In genomic region chr19:46043380-46043779, GRCm38 (mm10) we compare ENCODE assay signal across 8 mouse cellular contexts. TPM values are rescaled to one million over a fixed set of nuclear protein-coding genes. Genes with fewer than 3 reads are reported as not detected.
A peak's percentile ranks its signal among the peaks of the same experiment; 100 is the strongest.
DNase-seq lines count a peak whose midpoint lies in the region; ATAC-seq and TF ChIP-seq lines count a peak whose summit lies in the region.

No protein-coding gene starts in this region.

- peak overlapping the region; percentile 80 for H3K4me2 ChIP-seq in neural tube, embryonic 11.5 days (ENCODE audit: low read depth)
- H3K4me2 ChIP-seq in hindbrain, embryonic 15.5 days = peak overlapping the region; percentile 96
- peak overlapping the region; percentile 85 for H3K4me2 ChIP-seq in lung, embryonic 15.5 days
- peak overlapping the region; percentile 66 for H3K4me2 ChIP-seq in stomach, postnatal 0 days (replicated peaks; ENCODE audit: low read depth)

- ATAC-seq in neural tube, embryonic 11.5 days (ENCODE audit: insufficient read depth, low FRiP score, low TSS enrichment) = no peak
- ATAC-seq in hindbrain, embryonic 15.5 days (ENCODE audit: low FRiP score, low read depth) = no peak
- no peak for ATAC-seq in lung, embryonic 15.5 days (ENCODE audit: borderline replicate concordance, extremely low read depth, low FRiP score, low TSS enrichment)
- ATAC-seq in stomach, postnatal 0 days (ENCODE audit: low FRiP score, low TSS enrichment) = no peak

- peak overlapping the region; percentile 95 for H3K4me3 ChIP-seq in neural tube, embryonic 11.5 days (ENCODE audit: low read depth, low read length)
- peak overlapping the region; percentile 97 for H3K4me3 ChIP-seq in forebrain, embryonic 10.5 days
- H3K4me3 ChIP-seq in hindbrain, embryonic 15.5 days = peak overlapping the region; percentile 98
- H3K4me3 ChIP-seq in lung, embryonic 15.5 days = peak overlapping the region; percentile 95
- peak overlapping the region; percentile 90 for H3K4me3 ChIP-seq in stomach, postnatal 0 days (ENCODE audit: low read depth, low read length)

- no peaks in the 10 kb centered on the region for H3K9me3 ChIP-seq in neural tube, embryonic 11.5 days (ENCODE audit: control insufficient read depth, low read length)
- H3K9me3 ChIP-seq in forebrain, embryonic 10.5 days = no peaks in the 10 kb centered on the region
- no peaks in the 10 kb centered on the region for H3K9me3 ChIP-seq in hindbrain, embryonic 15.5 days
- H3K9me3 ChIP-seq in lung, embryonic 15.5 days = no peaks in the 10 kb centered on the region
- H3K9me3 ChIP-seq in stomach, postnatal 0 days (ENCODE audit: control insufficient read depth, low read length) = no peaks in the 10 kb centered on the region

- H3K9ac ChIP-seq in neural tube, embryonic 11.5 days (ENCODE audit: low read length) = 0 out of 2 replicates have a peak overlapping the region, but pooled peaks have one; percentile 7
- H3K9ac ChIP-seq in hindbrain, embryonic 15.5 days = peak overlapping the region; percentile 98; the same call in 1 of the 2 replicates
- H3K9ac ChIP-seq in lung, embryonic 15.5 days = peak overlapping the region; percentile 99; the same call in 1 of the 2 replicates
- peak overlapping the region; percentile 47; the same call in 1 of the 2 replicates for H3K9ac ChIP-seq in stomach, postnatal 0 days (ENCODE audit: low read length)

- DNase-seq in neural tube, embryonic 11.5 days (ENCODE audit: low spot score) = no peak
- DNase-seq in neural tube, embryonic 10.5 days (ENCODE audit: extremely low spot score, low spot score) = no peak
- DNase-seq in forebrain, embryonic 10.5 days (ENCODE audit: extremely low spot score, low spot score) = no peak
- DNase-seq in stomach, postnatal 0 days (ENCODE audit: low spot score) = no peak
- DNase-seq in adrenal gland, postnatal 4 days (ENCODE audit: low spot score in 2 of 2) = no peak
- no peak for DNase-seq in right cerebral cortex, adult 18-20 months

- no peaks in the 10 kb centered on the region for H3K36me3 ChIP-seq in neural tube, embryonic 11.5 days (ENCODE audit: control insufficient read depth, insufficient read depth, low read length)
- H3K36me3 ChIP-seq in forebrain, embryonic 10.5 days (replicated peaks) = 0 out of 2 replicates have a peak, but pooled peaks cover 2% of the 10 kb centered on the region
- no peaks in the 10 kb centered on the region for H3K36me3 ChIP-seq in hindbrain, embryonic 15.5 days
- no peaks in the 10 kb centered on the region for H3K36me3 ChIP-seq in lung, embryonic 15.5 days
- no peaks in the 10 kb centered on the region for H3K36me3 ChIP-seq in stomach, postnatal 0 days (ENCODE audit: control insufficient read depth, insufficient read depth, low read length)

- peaks cover 46% of the 10 kb centered on the region for H3K4me1 ChIP-seq in neural tube, embryonic 11.5 days (ENCODE audit: control insufficient read depth, insufficient read depth, low read length)
- H3K4me1 ChIP-seq in forebrain, embryonic 10.5 days = peaks cover 90% of the 10 kb centered on the region
- H3K4me1 ChIP-seq in hindbrain, embryonic 15.5 days (replicated peaks) = peaks cover 70% of the 10 kb centered on the region
- H3K4me1 ChIP-seq in lung, embryonic 15.5 days = peaks cover 67% of the 10 kb centered on the region
- peaks cover 21% of the 10 kb centered on the region for H3K4me1 ChIP-seq in stomach, postnatal 0 days (replicated peaks; ENCODE audit: control insufficient read depth, insufficient read depth)

- no peak for TF ChIP-seq EP300 in stomach, postnatal 0 days (optimal IDR thresholded peaks at IDR 0.05)

- H3K27me3 ChIP-seq in neural tube, embryonic 11.5 days (ENCODE audit: control insufficient read depth, insufficient read depth, low read length) = no peaks in the 10 kb centered on the region
- H3K27me3 ChIP-seq in forebrain, embryonic 10.5 days (ENCODE audit: poor library complexity, severe bottlenecking) = no peaks in the 10 kb centered on the region
- H3K27me3 ChIP-seq in hindbrain, embryonic 15.5 days = no peaks in the 10 kb centered on the region
- no peaks in the 10 kb centered on the region for H3K27me3 ChIP-seq in lung, embryonic 15.5 days
- H3K27me3 ChIP-seq in stomach, postnatal 0 days (ENCODE audit: control insufficient read depth, insufficient read depth, low read length) = no peaks in the 10 kb centered on the region

- TF ChIP-seq CTCF in stomach, postnatal 0 days (IDR thresholded peaks at IDR 0.05; ENCODE audit: low read depth) = no peak

- peak overlapping the region; percentile 98; the same call in 1 of the 2 replicates for H3K27ac ChIP-seq in neural tube, embryonic 11.5 days (ENCODE audit: low read depth, low read length)
- peak overlapping the region; percentile 97 for H3K27ac ChIP-seq in forebrain, embryonic 10.5 days
- H3K27ac ChIP-seq in hindbrain, embryonic 15.5 days (replicated peaks) = peak overlapping the region; percentile 98
- H3K27ac ChIP-seq in lung, embryonic 15.5 days = peak overlapping the region; percentile 99
- H3K27ac ChIP-seq in stomach, postnatal 0 days (replicated peaks) = peak overlapping the region; percentile 99

- WGBS in neural tube, embryonic 11.5 days = 81% methylated on average over 7 of the region's 7 CpGs
- WGBS in forebrain, embryonic 10.5 days = 67% methylated on average over 7 of the region's 7 CpGs
- 52% methylated on average over 7 of the region's 7 CpGs for WGBS in hindbrain, embryonic 15.5 days
- 43% methylated on average over 7 of the region's 7 CpGs for WGBS in lung, embryonic 15.5 days
- 33% methylated on average over 7 of the region's 7 CpGs for WGBS in stomach, postnatal 0 days

RNA-seq across cellular contexts. Expression of gene Pprc1, which starts 1.3 kb away (rescaled TPM):
- 42.2 and 46.1 TPM in 2 replicates for polyA plus RNA-seq in neural tube, embryonic 11.5 days (2014; fragmentation: Nextera tagmentation; extraction: Ambion mirVana)
- polyA plus RNA-seq in forebrain, embryonic 10.5 days (2016; fragmentation: Nextera tagmentation; extraction: Ambion mirVana) = 57.5 and 61.9 TPM in 2 replicates
- polyA plus RNA-seq in hindbrain, embryonic 15.5 days (2015; fragmentation: Nextera tagmentation; extraction: Ambion mirVana) = 23.4 and 24.0 TPM in 2 replicates
- 28.0 and 29.5 TPM in 2 replicates for polyA plus RNA-seq in lung, embryonic 15.5 days (2015; fragmentation: Nextera tagmentation; extraction: Ambion mirVana)
- polyA plus RNA-seq in stomach, postnatal 0 days (2015; fragmentation: Nextera tagmentation; extraction: Ambion mirVana) = 8.6 and 10.7 TPM in 2 replicates
- total RNA-seq in adrenal gland, postnatal 4 days (2021) = 10 to 100 TPM; 30.5 to 40.2 TPM

RNA-seq across cellular contexts. Expression of gene Ldb1, which starts 1.6 kb away (rescaled TPM):
- polyA plus RNA-seq in neural tube, embryonic 11.5 days (2014; fragmentation: Nextera tagmentation; extraction: Ambion mirVana) = 93.0 and 97.9 TPM in 2 replicates
- 87.8 and 91.0 TPM in 2 replicates for polyA plus RNA-seq in forebrain, embryonic 10.5 days (2016; fragmentation: Nextera tagmentation; extraction: Ambion mirVana)
- polyA plus RNA-seq in hindbrain, embryonic 15.5 days (2015; fragmentation: Nextera tagmentation; extraction: Ambion mirVana) = 103 and 111 TPM in 2 replicates
- polyA plus RNA-seq in lung, embryonic 15.5 days (2015; fragmentation: Nextera tagmentation; extraction: Ambion mirVana) = 98.2 and 99.7 TPM in 2 replicates
- 50.1 and 54.9 TPM in 2 replicates for polyA plus RNA-seq in stomach, postnatal 0 days (2015; fragmentation: Nextera tagmentation; extraction: Ambion mirVana)
- total RNA-seq in adrenal gland, postnatal 4 days (2021) = 100 to 1,000 TPM; 161 TPM

RNA-seq across cellular contexts. Expression of gene Nolc1, which starts 32.3 kb away (rescaled TPM):
- polyA plus RNA-seq in neural tube, embryonic 11.5 days (2014; fragmentation: Nextera tagmentation; extraction: Ambion mirVana) = 103 and 112 TPM in 2 replicates
- polyA plus RNA-seq in forebrain, embryonic 10.5 days (2016; fragmentation: Nextera tagmentation; extraction: Ambion mirVana) = 167 and 168 TPM in 2 replicates
- polyA plus RNA-seq in hindbrain, embryonic 15.5 days (2015; fragmentation: Nextera tagmentation; extraction: Ambion mirVana) = 63.1 and 64.7 TPM in 2 replicates
- polyA plus RNA-seq in lung, embryonic 15.5 days (2015; fragmentation: Nextera tagmentation; extraction: Ambion mirVana) = 76.4 and 77.7 TPM in 2 replicates
- polyA plus RNA-seq in stomach, postnatal 0 days (2015; fragmentation: Nextera tagmentation; extraction: Ambion mirVana) = 36.1 and 36.5 TPM in 2 replicates
- total RNA-seq in adrenal gland, postnatal 4 days (2021) = 10 to 100 TPM; 44.7 to 46.2 TPM

RNA-seq across cellular contexts. Expression of gene Hps6, which starts 40.1 kb away (rescaled TPM):
- 2.6 and 2.9 TPM in 2 replicates for polyA plus RNA-seq in neural tube, embryonic 11.5 days (2014; fragmentation: Nextera tagmentation; extraction: Ambion mirVana)
- polyA plus RNA-seq in forebrain, embryonic 10.5 days (2016; fragmentation: Nextera tagmentation; extraction: Ambion mirVana) = 3.4 and 4.6 TPM in 2 replicates
- polyA plus RNA-seq in hindbrain, embryonic 15.5 days (2015; fragmentation: Nextera tagmentation; extraction: Ambion mirVana) = 4.2 and 5.0 TPM in 2 replicates
- polyA plus RNA-seq in lung, embryonic 15.5 days (2015; fragmentation: Nextera tagmentation; extraction: Ambion mirVana) = 9.7 and 11.1 TPM in 2 replicates
- 4.9 and 5.1 TPM in 2 replicates for polyA plus RNA-seq in stomach, postnatal 0 days (2015; fragmentation: Nextera tagmentation; extraction: Ambion mirVana)
- 10 to 100 TPM; 16.5 to 17.1 TPM for total RNA-seq in adrenal gland, postnatal 4 days (2021)

RNA-seq across cellular contexts. Expression of gene Armh3, which starts 45.1 kb away (rescaled TPM):
- 16.7 and 17.9 TPM in 2 replicates for polyA plus RNA-seq in neural tube, embryonic 11.5 days (2014; fragmentation: Nextera tagmentation; extraction: Ambion mirVana)
- 16.2 and 18.5 TPM in 2 replicates for polyA plus RNA-seq in forebrain, embryonic 10.5 days (2016; fragmentation: Nextera tagmentation; extraction: Ambion mirVana)
- polyA plus RNA-seq in hindbrain, embryonic 15.5 days (2015; fragmentation: Nextera tagmentation; extraction: Ambion mirVana) = 23.1 TPM in 2 replicates
- 15.6 and 17.9 TPM in 2 replicates for polyA plus RNA-seq in lung, embryonic 15.5 days (2015; fragmentation: Nextera tagmentation; extraction: Ambion mirVana)
- 7.5 and 8.2 TPM in 2 replicates for polyA plus RNA-seq in stomach, postnatal 0 days (2015; fragmentation: Nextera tagmentation; extraction: Ambion mirVana)
- total RNA-seq in adrenal gland, postnatal 4 days (2021) = 10 to 100 TPM; 21.6 to 21.9 TPM

Comparison
In these comparisons a context has a peak if more than half of its experiments do, and no peak if none do; other contexts are left out.
1. H3K9ac ChIP-seq: peak in every context shown above with its lines; median percentile 99 in lung, embryonic 15.5 days; 98 in hindbrain, embryonic 15.5 days; 47 in stomach, postnatal 0 days; 7 in neural tube, embryonic 11.5 days.